Mouse (Mus musculus) erythroblast, embryonic 14.5 days (primary cell): ENCODE results near the gene Map3k10.
"Not testable (repeated sequence)": the region's sequence is repeated elsewhere in the genome, so short reads cannot be mapped to it uniquely, and the experiment has no call there.

Source experiments
- GATA1 ChIP-seq: IDR thresholded peaks from 2 replicates; pipeline ENCODE4 v1.6.1; 2012; ENCODE audit warnings: low read length, inconsistent platforms, mixed read lengths
- TAL1 ChIP-seq: IDR thresholded peaks from 3 replicates; pipeline ENCODE4 v1.6.1; 2012; ENCODE audit warnings: low read length, inconsistent platforms, mixed read lengths

DNA sequence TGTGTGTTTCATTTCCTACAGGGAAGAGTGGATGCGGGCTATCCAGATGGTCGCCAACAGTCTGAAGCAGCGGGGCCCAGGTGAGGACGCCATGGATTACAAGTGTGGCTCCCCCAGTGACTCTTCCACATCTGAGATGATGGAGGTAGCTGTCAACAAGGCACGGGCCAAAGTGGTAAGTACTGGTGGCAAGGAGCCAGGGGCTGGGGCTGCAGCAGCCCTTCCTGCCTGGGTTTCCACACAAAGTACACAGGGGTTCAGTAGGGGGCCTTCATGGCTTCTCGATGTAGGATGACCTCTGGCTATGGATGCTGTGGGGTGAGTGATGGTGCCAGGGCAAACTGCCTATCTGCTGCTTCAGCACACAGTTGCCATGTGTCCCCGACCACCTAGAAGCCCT, 45.6 kb downstream of the Map3k10 start:
- TF ChIP-seq GATA1, TAL1: not testable (repeated sequence)
